Mouse (Mus musculus) ovary, adult 18-20 months (tissue): ENCODE measurements at regions not wholly inside any gene's neighbourhood (a gene's known extent, or its start where the extent isn't known, plus 50 kb on each side); places are given as distances from the start of the nearest gene placed in this dataset.

Source experiments
- DNase-seq: peaks from one replicate; pipeline ENCODE4 v3.0.0; 2022; ENCODE audit warnings: low spot score, mixed read lengths

DNA sequence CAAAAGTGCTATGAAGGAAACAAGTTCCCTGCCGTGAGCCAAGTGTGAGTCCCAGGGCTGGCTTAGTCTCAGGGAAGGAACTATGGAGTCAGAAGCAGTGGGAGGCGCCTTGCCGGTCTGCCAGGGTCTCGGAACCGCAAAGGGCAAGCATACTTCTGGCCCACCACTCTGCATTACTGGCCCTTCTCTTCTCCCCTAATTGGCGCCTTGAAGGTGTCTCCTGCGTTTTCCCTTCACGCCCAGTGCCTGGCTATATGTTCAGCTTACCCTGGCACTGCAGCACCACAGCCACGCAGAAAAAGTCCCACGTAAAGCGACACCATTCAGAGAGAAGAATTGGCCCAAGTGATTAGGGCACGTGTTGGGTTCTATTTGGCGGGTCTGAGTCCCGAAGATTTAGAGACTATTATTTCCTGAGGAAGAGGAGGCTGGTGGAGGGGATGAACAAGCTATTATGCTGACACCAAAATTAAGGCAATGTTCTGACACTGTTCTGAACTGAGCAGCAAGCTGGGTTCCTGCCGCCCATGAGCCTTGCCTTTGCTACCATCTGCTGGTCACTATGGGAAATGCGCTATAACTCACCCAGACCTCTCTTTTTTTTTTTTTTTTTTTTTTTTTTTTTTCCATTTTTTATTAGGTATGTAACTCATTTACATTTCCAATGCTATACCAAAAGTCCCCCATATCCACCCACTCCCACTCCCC, 288.5 kb upstream of the Jmjd1c start:
- no peak for DNase-seq

DNA sequence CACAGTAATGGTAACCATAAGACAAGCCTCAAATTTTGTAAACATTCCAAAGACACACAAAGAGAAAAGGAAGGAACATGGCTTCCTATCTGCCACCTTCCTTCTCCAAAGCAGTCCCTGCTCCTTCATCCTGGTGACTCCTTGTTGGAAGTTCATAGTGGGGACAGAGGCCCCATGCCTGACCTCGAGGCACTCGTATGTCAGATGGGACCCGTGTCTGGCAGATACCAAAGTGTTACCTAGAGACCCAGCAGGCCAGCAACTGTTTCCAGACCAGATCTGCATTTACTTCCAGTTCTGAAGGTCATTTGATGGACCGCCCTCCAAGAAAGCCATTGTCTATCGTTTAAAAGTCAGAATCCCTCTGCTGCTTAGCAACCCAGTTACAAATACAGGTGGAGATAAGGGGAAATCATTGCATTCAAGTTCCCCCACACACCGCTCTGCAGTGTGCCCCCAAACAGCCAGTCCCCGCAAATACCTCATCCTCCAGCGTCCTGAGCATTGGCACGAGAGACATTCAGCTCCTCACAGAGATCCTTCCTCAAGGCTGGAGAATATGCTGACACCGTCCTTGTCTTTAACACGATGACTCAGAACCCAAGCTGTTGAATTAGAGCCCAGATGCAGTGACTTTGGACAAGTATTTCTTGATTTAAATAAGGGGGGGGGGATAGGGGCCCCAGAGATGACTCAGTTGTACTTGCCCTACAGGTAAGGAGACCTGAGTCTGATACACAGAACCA, 283.2 kb upstream of the Jmjd1c start:
- no peak for DNase-seq

DNA sequence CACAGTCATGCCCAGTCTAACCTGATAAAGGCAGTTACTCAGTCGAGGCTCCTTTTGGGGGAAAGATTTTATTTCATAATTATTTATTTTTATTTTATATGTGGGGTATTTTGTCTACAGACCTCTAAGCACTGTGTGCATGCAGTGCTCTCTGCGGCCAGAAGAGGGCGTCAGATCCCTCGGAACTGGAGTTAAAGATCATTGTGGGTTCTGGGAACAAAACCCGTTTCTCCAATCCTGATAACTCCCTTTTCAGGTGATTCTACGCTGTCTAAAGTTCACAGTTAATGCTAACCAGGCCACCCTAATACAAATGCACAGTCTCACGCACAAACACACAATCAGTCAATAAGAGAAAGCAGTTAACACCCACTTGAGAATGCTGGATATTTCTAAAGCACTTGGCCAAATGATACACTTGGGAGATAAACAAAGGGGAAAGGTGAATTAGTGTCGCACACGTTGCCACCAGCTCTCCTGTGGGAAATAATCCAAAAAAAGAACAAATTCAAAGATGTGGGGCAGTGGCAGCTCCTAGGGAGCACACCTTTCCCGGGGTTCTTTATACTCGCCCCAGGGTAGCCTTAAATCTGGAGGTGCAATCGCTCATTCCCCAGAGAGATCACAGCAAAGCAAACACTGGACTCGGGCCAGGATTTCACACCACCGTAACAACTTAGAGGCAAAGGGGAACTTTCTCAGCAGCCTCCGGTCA, 281.9 kb upstream of the Jmjd1c start:
- no peak for DNase-seq

DNA sequence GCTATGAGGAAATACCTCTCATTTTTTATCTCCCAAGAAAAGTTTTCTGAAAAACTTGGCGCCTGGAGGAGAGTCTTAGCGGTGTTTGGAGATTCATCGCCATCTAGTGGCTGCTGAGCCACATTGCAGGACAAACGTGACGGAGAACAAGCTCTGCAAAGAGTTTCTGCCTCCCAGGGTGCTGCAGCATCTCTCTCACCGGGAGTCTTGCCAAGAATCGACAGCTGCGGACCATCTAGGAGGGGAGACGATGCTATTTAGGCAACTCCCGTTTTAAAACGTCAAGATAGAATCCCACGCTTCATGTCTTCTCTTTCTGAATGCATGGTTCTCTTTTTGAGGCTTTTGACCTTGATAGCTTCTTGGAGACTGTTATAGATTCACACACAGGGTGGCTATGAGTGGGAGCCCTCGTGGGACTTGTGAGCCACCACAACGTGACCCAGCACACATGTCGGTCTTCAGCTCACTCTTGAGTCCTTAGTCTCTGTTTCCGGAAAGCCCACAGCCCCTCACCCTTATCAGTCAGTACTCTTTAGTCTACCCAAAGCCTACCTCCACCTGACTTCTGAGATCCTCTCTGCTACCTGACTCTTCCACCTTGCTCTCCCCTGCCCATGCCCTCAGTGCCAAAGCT, 281.2 kb upstream of the Jmjd1c start:
- DNase-seq = peak; percentile 74

DNA sequence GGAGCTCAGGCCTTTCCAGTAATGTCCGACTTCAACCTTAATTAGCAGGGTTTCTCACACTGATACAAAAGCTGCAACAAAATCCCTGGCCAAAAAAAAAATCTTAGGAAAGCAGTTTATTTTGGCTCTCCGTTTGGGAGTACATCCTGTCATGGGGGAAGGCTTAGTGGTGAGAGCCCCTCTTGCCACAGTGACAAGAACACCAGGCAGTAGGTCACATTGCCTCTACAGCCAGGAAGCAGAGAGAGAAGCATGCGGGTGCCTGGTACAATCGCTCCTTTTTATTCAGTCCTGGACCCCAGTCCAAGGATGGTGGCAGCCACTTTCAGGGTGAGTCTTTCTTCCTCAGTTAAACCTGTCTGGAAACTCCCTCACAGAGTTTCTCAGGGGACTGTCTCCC, 280.0 kb upstream of the Jmjd1c start:
- no peak for DNase-seq

DNA sequence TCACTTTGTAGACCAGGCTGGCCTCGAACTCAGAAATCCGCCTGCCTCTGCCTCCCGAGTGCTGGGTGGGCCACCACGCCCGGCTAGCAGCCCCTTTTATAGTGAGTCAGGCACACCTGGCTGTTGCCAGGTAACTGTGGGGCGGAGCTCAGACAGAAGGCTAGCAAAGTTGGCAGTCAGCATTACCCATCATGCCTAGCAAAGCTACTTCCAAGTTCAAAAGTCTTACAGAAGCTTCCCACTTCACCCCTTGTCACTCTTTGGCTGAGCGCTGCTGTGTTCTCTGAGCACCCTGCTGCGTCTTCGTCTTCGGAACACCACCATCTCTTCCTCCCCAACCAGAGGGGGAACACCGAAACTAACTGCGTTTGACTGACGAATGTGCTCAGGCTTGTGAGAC, 279.1 kb upstream of the Jmjd1c start:
- DNase-seq = no peak

DNA sequence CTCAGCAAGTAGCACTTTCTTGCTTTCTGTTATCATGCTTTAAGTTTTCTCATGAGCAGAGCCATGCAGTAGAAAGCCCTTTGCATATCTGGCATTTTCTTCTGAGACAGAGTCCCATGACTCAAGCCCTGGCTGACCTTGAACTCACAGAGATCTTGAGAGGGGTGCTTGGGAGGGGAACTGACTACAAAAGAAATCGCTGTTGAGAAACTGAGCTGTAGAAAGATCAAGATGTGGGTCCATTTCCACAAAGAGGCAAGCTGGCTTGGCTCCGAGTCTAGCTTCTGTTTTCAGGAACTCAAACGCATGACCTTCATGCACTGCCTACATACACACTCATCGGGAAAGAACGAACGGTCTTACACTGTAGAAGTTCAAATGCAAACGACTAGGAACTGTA, 278.0 kb upstream of the Jmjd1c start:
- no peak for DNase-seq

DNA sequence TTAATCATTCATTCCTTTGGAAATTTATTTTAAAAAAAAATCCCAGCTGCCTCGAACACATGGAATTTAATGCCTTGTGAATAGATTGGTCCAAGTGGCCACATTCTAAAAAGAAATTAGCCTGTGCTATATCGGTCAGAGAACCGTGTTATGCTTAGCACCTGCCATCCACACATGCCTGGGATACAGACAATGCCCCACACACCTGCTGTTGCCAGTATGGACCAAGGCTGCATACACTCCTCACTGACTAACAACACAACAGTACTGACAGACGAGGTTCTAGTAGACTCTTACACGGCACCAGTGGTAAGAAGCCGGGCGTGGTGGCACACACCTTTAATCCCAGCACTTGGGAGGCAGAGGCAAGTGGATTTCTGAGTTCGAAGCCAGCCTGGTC, 276.4 kb upstream of the Jmjd1c start:
- no peak for DNase-seq

DNA sequence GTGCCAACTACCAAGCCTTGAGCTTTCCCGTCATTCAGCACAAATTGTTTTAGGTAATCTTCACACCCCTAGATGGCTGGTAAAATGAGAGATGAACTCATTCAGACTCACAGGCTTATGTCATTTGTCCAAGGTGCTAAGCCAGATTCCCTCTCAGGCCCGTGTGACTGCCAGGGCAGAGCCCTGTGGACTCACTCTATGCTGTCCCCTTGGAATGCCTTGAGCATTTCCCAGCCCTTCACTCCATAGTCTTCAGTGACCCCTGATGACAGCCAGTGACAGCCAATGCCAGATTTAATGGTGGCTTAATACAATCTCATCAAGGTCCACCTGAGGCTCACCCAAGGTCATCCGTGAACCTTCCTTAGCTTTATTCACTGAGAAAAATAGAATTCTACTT, 270.2 kb upstream of the Jmjd1c start:
- no peak for DNase-seq

DNA sequence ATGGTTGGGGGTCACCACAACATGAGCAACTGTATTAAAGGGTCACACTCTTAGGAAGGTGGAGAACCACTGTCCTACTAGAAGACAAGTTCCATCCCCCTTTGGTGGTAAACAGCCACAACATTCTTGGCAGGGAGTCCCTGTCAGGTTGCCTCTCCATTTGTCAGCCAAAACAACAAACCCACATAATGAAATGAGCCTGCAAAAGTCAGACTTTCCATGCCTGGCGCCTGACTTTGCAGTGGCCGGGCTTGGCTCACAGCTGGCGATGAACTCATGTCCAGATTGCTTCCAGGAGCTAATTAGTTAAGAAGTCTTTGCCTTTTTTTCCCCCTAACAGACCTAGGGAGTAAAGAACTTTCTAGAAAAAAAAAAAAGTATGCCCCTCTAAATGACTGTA, 269.6 kb upstream of the Jmjd1c start:
- no peak for DNase-seq

DNA sequence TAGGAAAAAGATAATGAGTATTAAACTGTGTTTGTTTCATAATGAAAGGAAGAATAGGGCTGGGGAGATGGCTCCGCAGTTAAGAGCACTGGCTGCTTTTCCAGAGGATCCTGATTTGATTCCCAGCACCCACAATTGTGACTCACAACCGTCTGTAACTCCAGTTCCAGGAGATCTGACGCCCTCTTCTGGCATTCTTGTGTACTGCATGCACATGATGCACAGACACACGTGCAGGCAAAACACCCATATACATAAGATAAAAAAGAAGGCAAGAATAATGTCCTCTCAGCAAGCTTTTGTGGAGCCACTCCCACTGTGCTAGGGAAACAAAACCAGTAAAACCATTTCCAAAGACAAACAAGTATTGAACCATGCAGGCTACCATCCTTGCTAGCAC, 261.0 kb upstream of the Jmjd1c start:
- no peak for DNase-seq

DNA sequence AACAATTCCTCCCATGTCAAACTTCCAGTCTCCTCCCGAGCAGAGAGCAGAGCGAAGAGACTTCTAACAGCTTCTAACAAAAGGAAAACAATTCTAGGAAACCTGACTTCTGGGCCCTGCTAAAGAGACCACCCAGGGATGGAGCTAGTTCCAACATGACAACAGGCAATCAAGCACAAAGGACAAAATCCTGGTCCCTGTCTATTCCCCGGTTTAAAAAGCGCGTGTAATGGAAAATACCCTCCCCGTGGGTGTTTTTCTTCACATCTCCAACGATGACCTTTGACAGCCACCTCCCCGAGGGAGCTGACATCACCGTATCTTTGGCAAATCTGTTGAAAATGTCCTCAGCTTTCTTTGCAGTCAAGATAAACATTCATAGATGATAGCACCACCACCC, 256.9 kb upstream of the Jmjd1c start:
- DNase-seq = no peak

DNA sequence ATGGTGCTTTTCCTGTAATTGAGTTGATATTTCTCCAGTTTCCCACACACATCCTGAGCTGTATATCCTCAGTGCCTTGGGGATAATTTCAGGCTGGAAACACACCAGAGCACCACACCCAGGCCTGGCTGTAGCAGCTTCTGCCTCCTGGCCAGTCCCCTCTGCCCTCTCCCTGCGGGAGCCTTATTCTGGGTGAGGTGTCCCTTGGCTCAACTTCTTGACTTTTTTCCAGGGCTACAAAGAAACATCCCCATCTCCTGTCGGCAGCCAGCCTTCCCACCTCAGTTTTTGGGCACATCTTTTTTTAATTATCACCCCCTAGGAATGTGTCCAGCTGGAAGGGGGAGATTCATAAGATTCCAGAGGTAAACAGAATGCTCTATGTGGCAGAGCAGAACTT, 252.7 kb upstream of the Jmjd1c start:
- DNase-seq = no peak

DNA sequence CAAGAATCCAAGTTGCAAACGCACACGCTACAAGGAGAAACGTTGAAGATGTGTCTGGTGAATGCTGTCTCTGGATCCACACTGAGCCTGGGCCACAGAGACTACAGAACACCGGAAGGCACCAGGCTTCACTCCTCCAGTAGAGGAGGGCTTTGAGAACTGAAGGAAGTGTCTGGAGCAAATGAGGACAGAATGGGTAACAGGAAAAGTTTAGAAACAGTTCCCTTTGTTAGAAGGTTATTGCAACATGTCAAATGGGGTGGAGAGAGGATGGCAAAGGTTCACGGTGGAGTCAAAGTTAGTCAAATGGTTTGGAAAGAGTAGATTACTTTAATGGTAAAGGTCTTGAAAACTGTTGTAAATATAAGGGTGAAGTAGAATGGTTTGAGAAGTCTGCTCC, 247.1 kb upstream of the Jmjd1c start:
- DNase-seq = no peak

DNA sequence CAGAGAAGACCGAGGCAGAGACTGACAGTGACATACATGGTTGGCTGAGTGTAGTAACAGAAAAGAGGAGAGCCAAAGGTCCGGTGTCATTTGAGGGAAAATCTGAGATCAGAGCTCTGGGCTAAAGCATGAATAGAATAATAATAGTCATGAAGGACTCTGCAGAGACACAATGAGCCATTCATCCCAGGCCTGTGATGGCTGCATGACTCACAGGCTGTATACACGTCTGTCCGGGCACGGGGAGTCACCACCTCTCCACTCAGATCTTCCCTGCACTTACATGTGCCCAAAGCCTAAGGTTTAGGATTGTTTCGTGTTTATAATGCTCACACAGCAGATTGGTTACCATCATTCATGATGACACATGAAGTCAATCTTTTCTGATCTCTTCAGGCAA, 246.2 kb upstream of the Jmjd1c start:
- DNase-seq = no peak

DNA sequence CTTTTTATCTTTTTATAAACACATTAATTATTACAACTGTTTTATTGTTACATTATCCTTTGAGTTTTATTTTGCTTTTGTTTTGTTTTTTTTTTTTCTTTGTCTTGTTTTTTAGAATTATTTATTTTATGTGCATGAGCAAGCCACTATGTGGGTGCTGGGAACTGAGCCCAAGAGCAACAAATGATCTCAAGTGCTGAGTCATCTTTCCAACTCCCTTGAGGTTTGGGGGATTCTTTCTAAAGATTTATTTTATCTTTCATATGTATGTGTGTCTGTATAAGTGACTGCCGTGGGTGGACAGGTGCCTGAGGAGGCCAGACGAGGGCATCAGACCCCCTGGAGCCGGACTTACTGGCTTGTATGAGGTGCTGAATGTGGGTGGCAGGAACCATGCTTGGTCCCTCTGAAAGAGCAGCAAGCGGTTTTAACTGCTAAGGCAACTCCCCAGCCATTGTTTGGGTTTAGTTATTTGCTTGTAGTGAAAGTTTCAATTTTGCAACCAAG, 244.9 kb upstream of the Jmjd1c start:
- DNase-seq = no peak

DNA sequence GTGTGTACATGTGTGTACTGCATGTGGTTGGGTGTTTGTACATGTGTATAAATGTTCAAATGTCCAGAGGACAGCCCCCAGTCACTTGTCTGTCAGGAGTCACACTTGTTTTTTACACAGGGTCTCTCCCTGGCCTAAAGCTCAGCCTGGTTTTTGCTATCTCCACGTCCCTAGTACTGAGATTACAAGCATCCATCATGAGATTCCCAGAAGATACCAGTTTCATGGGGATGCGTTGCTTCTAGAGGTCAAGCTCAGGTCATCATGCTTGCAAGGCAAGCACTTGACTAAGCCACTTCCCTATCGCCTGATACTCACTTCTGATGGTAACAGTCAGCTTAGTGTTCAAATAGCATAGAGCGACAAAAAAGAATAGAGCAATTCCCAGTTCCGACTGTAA, 244.1 kb upstream of the Jmjd1c start:
- no peak for DNase-seq

DNA sequence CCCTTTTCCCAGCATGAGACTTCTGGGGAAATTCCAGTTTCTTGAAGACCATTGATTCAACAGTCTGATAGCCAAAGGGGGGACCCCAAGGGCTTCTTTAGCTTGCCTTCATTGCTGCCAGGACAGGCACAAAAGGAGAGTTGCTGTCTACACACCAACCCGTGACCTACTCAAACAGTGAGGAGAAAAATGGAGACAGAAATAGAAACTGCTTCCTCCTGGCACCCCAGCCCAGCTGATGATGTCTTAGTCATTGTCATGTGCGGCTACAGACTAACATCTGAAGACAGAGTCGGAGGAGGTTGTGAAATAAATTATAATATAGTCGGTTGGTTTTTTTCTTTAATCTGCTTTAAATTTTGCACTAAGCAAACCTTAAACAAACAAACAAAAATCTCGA, 243.2 kb upstream of the Jmjd1c start:
- DNase-seq = no peak

DNA sequence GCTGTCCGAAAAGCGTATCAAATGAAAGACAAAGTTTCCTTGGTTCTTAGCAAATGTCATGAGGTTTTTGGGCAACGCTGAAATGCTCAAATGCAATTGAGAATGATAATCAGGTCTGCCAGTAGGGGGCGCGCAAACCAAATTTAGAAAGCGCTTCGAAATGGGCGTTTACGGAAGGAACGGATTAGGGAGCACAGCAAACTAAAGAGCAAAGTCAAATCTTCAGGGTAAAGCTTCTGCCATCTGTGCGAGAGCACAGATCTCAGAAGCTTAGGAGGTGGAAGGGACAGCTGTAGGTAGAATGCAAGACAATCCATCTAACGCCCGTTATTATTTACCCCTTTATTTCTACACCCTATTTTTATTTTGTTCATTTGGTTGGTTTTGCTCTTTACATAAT, 242.7 kb upstream of the Jmjd1c start:
- DNase-seq = peak; percentile 55

DNA sequence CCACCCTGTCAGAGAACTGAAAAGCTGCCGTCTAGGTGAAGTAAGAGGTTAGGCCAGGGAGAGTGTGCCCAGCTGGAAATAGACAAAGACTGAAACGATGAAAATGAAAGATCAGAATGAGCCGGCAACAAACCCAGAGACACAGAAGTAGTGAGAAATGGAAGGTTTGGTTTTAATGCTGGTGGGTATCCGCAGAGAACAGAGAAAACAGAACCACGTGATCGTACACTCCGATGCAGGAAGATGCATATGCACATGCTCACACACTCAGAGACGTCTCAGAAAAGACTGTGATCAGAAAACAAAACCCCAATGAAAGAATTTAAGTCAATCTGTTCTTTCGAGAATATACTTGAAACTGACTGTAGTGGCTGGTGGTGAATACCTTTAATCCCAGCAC, 241.0 kb upstream of the Jmjd1c start:
- DNase-seq = no peak

DNA sequence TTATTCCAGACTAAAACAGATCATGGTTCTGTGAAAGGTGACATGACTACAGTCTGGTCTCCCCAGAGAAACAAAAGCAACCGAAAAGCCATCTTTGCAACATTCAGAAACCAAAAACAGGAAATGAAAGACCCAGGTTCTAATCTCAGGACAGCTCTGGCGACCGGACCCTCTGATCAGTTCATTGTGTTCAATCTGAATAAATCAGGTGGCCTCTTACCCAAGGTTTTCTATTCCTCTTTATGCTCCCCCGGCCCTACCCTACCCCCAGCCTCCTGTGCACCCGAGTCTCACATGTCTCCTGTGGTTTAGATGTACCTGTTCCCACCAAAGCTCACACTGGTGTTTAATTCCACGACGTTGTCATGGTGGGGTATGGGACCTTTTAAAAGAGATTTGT, 238.6 kb upstream of the Jmjd1c start:
- DNase-seq = no peak

DNA sequence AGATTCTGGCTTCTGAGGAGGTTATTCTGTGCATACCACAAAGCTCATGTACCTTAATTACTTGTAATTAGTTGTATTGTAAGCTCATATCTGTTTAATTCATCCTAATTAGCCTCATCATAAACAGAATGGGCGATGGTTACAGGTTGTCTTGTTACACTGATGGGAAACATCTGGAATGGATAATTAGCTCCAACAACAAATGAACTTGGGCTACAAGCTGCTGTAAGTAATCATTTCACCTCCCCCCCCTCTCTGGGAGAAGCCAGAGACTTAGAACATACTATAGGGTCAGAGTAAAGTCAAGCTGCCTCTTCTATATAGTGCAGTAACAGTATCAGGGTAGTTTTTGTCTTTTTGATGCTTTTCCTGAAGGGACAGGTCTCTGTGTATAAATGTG, 234.5 kb upstream of the Jmjd1c start:
- DNase-seq = no peak
